Mouse (Mus musculus): ENCODE results near the gene Fbxo42. TPM values are rescaled to one million over a fixed set of nuclear protein-coding genes. Genes with fewer than 3 reads are reported as not detected.
A peak's percentile ranks its signal among the peaks of the same experiment; 100 is the strongest.

The Fbxo42 gene
- total RNA-seq, 2 experiments from 2014 or later, result 22.6 to 24.9 TPM

DNA sequence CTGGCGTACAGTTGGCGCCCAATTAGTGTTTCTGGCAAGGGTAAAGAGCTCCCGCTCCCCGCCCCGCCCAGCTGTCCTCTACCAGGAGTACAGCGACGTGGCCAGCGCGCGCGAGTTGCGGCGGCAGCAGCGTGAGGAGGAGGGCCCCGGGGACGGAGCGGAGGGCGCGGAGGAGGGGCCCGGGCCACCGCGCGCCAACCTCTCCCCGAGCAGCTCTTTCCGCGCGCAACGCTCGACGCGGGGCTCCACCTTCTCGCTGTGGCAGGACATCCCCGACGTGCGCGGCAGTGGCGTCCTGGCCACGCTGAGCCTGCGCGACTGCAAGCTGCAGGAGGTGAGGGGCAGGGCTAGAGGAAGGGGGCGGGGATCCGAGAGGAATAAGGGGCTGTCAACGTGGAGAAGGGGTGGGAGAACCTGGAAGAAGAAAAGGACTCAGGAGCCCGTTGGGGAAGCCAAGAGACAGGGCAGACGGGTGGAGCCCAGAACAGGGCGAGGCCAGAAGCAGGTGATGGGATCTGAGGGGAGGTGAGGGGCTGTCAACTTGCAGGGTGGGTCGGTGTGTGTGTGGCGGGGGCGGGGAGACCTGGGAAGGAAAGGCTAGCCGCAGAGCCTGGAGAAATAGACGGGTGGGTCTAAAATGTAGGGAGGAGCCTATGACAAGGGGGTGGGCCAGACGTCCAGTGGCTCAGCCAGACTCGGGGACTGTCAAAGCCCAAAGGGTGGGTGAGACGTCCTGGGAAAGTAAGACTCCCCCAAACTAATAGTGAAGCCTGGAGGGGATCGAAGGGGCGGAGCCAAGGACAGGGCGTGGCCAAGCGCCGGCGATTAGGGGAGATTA is 100.3 kb downstream of the Fbxo42 start:
- DNase-seq (ENCODE audit: low spot score in 2 of 2), result peak in 1 of 2 experiments; percentile 27

- DNase-seq (ENCODE audit: low spot score in 2 of 2), result no peak
Measured at GRCm38 (mm10) chr4:141248614-141248978, 100.9 kb downstream of the Fbxo42 start.

GRCm38 (mm10) chr4:141249383-141249782 is 101.7 kb downstream of the Fbxo42 start:
- DNase-seq (ENCODE audit: low spot score in 2 of 2), result no peak

DNA sequence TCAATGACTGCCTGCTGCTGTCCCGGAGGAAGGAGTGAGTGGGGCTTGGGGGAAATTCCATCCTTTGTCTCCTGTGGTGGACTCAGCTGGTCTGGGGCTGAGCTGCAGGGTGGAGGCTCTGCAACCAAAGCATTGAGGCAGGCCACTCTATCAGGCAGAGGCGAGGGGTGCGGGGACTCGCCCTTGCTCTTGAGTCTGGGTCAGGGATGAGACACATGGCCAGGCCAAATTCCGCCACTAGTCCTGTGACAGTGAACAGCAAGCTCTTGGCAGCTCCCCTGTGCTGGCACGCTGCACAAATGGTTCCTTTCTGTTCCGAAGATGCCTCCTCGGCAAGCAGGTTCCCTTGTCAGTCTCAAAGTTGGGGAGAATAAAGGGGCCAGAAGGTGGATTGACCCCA is 103.4 kb downstream of the Fbxo42 start:
- DNase-seq (ENCODE audit: low spot score in 2 of 2), result no peak

GRCm38 (mm10) chr4:141252641-141253040 is 104.9 kb downstream of the Fbxo42 start:
- no peak for DNase-seq (ENCODE audit: low spot score in 2 of 2)

Other genes with a start within 250 kb of the Fbxo42 start
- gene Padi2, start 241.6 kb upstream of the Fbxo42 start, total RNA-seq (2021), result 10 to 100 TPM; 12.0 to 16.8 TPM
- gene Sdhb, start 186.7 kb upstream of the Fbxo42 start, total RNA-seq (2021), result 100 to 1,000 TPM; 190 to 198 TPM
- gene Atp13a2, start 161.0 kb upstream of the Fbxo42 start, total RNA-seq (2021), result 100 to 1,000 TPM; 206 to 215 TPM
- gene Mfap2, start 137.5 kb upstream of the Fbxo42 start, total RNA-seq (2021), result 10 to 100 TPM; 11.3 to 14.1 TPM
- gene Crocc, start 87.4 kb upstream of the Fbxo42 start, total RNA-seq (2021), result 10 to 100 TPM; 36.3 to 41.7 TPM
- gene Necap2, start 69.6 kb upstream of the Fbxo42 start, total RNA-seq (2021), result 10 to 100 TPM; 40.9 to 52.0 TPM
- gene Spata21, start 59.6 kb upstream of the Fbxo42 start, total RNA-seq (2021), result under 1 TPM; 0.24 to 0.37 TPM
- 10 to 100 TPM; 49.8 to 63.7 TPM for gene Szrd1, start 8.1 kb upstream of the Fbxo42 start, total RNA-seq (2021)
- gene Rsg1, start 66.0 kb downstream of the Fbxo42 start, total RNA-seq (2021), result 1 to 10 TPM; 2.8 to 3.1 TPM
- gene Arhgef19, start 91.6 kb downstream of the Fbxo42 start, total RNA-seq (2021), result 10 to 100 TPM in 1 of 2 experiments, 1 to 10 TPM in 1; 9.7 to 11.7 TPM
- 1 to 10 TPM; 1.8 to 2.0 TPM for gene Epha2, start 153.3 kb downstream of the Fbxo42 start, total RNA-seq (2021)
- 1 to 10 TPM; 5.0 to 6.6 TPM for gene Fam131c, start 220.3 kb downstream of the Fbxo42 start, total RNA-seq (2021)